Mouse (Mus musculus): ENCODE results near the gene Fam204a. TPM values are rescaled to one million over a fixed set of nuclear protein-coding genes. Genes with fewer than 3 reads are reported as not detected.

Fam204a gene
- total and polyA plus RNA-seq, 2 experiments from 2014 or later: 23.1 to 38.4 TPM

DNA sequence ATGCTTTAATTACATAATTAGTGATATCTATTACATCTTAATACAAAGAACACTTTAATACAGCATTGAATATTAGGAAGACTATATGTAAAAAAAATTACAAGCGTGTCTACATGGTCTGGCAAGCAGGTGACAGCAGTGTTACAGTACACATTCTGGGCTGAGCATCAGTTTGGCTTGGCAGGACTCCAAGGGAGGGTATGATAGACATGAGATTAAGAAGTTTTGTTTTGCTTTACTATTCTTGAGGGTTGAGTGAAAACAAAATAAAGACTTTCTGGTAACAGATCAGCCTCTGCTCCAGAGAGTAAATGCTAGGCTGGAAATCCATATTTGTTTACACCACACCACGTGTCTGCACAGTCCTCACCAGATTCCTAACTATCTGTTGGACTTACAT, 8.5 kb downstream of the Fam204a start:
- Histone ChIP-seq H3K36me3 (replicated peaks; ENCODE audit: control insufficient read depth, insufficient read depth, low read length) (peaks cover 12% of the 10 kb centered on the region), H3K27me3 (ENCODE audit: control insufficient read depth, insufficient read depth, low read length) (no peaks in the 10 kb centered on the region), H3K4me3 (ENCODE audit: low read depth, low read length) (no peak overlapping the region), H3K27ac (ENCODE audit: low read depth) (no peak overlapping the region), H3K4me1 (ENCODE audit: control insufficient read depth, insufficient read depth) (no peaks in the 10 kb centered on the region), H3K9me3 (replicated peaks; ENCODE audit: control insufficient read depth, low read length) (no peaks in the 10 kb centered on the region), H3K4me2 (ENCODE audit: low read depth, low read length) (no peak overlapping the region), H3K9ac (replicated peaks; ENCODE audit: low read depth, low read length) (no peak overlapping the region)
- ATAC-seq (ENCODE audit: insufficient read depth, low read depth) (no peak), DNase-seq (ENCODE audit: low spot score) (no peak)
- WGBS: 51% methylated on average over 2 of the region's 2 CpGs
- TF ChIP-seq CTCF (IDR thresholded peaks at IDR 0.05; ENCODE audit: low read depth): no peak
- no peak for TF ChIP-seq EP300 (IDR thresholded peaks at IDR 0.05; ENCODE audit: low read depth)

DNA sequence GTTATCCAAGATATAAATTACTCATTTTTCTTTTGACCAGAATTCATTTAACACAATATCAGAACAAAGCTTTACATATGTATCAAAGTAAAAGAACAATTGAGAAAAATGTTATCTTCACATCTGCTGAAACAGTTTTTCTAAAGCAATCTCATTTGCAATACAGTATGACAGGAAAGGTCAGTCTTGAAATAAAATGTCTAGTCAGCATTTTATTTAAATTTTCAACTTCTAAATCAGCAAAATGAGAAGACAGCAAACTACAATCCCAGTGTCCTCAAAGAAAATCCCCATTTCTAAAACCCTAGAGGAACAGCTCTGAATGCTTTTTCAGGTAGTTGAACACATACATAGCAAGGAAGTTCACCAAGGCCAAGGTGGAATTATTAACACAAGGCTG, 18.3 kb downstream of the Fam204a start:
- DNase-seq (ENCODE audit: low spot score) (no peak), ATAC-seq (ENCODE audit: insufficient read depth, low read depth) (no peak)
- Histone ChIP-seq H3K9me3 (replicated peaks; ENCODE audit: control insufficient read depth, low read length) (no peaks in the 10 kb centered on the region), H3K9ac (replicated peaks; ENCODE audit: low read depth, low read length) (no peak overlapping the region), H3K27ac (ENCODE audit: low read depth) (no peak overlapping the region), H3K4me3 (ENCODE audit: low read depth, low read length) (no peak overlapping the region), H3K36me3 (replicated peaks; ENCODE audit: control insufficient read depth, insufficient read depth, low read length) (peaks cover 24% of the 10 kb centered on the region), H3K4me2 (ENCODE audit: low read depth, low read length) (no peak overlapping the region), H3K27me3 (ENCODE audit: control insufficient read depth, insufficient read depth, low read length) (no peaks in the 10 kb centered on the region), H3K4me1 (ENCODE audit: control insufficient read depth, insufficient read depth) (no peaks in the 10 kb centered on the region)
- no peak for TF ChIP-seq EP300 (IDR thresholded peaks at IDR 0.05; ENCODE audit: low read depth)
- no peak for TF ChIP-seq CTCF (IDR thresholded peaks at IDR 0.05; ENCODE audit: low read depth)

DNA sequence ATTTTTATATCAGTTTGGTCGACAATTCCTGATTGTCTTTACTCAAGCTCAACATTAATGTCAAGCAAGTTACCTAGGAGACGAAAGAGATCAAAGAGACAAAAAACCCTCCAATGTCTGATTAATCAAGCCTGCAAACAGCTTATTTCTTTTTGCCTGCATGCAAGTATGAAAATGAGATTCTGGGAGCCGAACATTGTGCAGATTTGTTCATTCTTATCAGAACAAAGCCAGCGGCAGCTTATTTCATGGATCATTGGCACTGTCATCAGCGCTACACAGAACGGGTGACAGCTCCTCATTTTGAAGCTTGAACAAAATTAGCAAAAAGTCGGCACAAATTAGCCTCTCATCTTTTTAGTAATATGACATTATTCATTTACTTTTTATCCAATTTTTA, 22.3 kb downstream of the Fam204a start:
- H3K27me3 ChIP-seq (ENCODE audit: control insufficient read depth, insufficient read depth, low read length): no peaks in the 10 kb centered on the region
- no peak overlapping the region for H3K4me3 ChIP-seq (ENCODE audit: low read depth, low read length)
- H3K36me3 ChIP-seq (replicated peaks; ENCODE audit: control insufficient read depth, insufficient read depth, low read length): peaks cover 13% of the 10 kb centered on the region; the same call in 1 of the 2 replicates
- no peak overlapping the region for H3K4me2 ChIP-seq (ENCODE audit: low read depth, low read length)
- H3K9me3 ChIP-seq (replicated peaks; ENCODE audit: control insufficient read depth, low read length): no peaks in the 10 kb centered on the region
- DNase-seq (ENCODE audit: low spot score): no peak
- no peaks in the 10 kb centered on the region for H3K4me1 ChIP-seq (ENCODE audit: control insufficient read depth, insufficient read depth)
- no peak overlapping the region for H3K27ac ChIP-seq (ENCODE audit: low read depth)
- TF ChIP-seq CTCF (IDR thresholded peaks at IDR 0.05; ENCODE audit: low read depth): no peak
- no peak for TF ChIP-seq EP300 (IDR thresholded peaks at IDR 0.05; ENCODE audit: low read depth)
- 73% methylated on average over 7 of the region's 7 CpGs for WGBS
- no peak overlapping the region for H3K9ac ChIP-seq (replicated peaks; ENCODE audit: low read depth, low read length)
- no peak for ATAC-seq (ENCODE audit: insufficient read depth, low read depth)

DNA sequence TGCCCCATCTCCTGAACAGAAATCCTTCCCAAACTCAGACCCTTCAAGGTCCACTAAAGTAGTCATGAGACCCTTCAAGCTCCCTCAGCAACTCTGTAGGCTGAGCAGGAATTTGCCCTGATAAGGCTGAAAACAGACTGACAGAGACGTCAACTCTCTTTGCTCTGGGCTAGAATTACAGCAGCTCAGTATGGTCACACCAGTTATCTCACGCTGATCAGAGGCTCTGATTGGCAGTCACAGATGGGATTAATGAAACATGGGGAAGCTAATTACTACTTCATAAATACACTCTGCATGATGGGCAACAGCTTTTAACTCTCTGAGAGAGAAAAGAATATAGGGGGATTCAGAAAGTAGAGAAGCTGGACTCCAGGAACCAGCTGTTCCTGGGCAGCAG, 26.2 kb downstream of the Fam204a start:
- WGBS: 18% methylated on average over 2 of the region's 2 CpGs
- peaks cover 18% of the 10 kb centered on the region; the same call in 1 of the 2 replicates for H3K36me3 ChIP-seq (replicated peaks; ENCODE audit: control insufficient read depth, insufficient read depth, low read length)
- ATAC-seq (ENCODE audit: insufficient read depth, low read depth) (no peak), DNase-seq (ENCODE audit: low spot score) (no peak)
- no peak overlapping the region for H3K27ac ChIP-seq (ENCODE audit: low read depth)
- TF ChIP-seq CTCF (IDR thresholded peaks at IDR 0.05; ENCODE audit: low read depth) (no peak), EP300 (IDR thresholded peaks at IDR 0.05; ENCODE audit: low read depth) (no peak)
- H3K4me1 ChIP-seq (ENCODE audit: control insufficient read depth, insufficient read depth): peaks cover 6% of the 10 kb centered on the region; the same call in 1 of the 2 replicates
- no peak overlapping the region for H3K9ac ChIP-seq (replicated peaks; ENCODE audit: low read depth, low read length)
- no peaks in the 10 kb centered on the region for H3K27me3 ChIP-seq (ENCODE audit: control insufficient read depth, insufficient read depth, low read length)
- no peak overlapping the region for H3K4me3 ChIP-seq (ENCODE audit: low read depth, low read length)
- no peak overlapping the region for H3K4me2 ChIP-seq (ENCODE audit: low read depth, low read length)
- no peaks in the 10 kb centered on the region for H3K9me3 ChIP-seq (replicated peaks; ENCODE audit: control insufficient read depth, low read length)

DNA sequence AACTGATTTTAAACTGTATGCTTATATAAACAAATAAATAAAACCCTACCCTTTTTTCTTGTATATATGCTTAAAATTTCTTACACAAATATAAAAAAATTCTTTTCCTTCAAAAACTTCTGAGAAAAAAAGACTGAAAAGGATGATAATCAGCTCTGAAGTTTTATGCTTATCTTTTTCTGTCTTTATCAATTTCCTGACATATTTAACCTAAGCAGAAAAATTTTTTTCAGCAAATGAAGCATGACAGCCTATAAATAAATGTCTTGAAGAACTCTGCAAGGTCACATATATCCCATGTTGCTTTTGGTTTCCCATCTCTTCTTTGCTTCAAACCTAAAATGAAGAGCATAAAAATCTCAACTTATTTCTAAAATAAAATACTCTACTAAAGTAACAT, 27.3 kb downstream of the Fam204a start:
- Histone ChIP-seq H3K9me3 (replicated peaks; ENCODE audit: control insufficient read depth, low read length) (no peaks in the 10 kb centered on the region), H3K4me3 (ENCODE audit: low read depth, low read length) (no peak overlapping the region), H3K9ac (replicated peaks; ENCODE audit: low read depth, low read length) (no peak overlapping the region), H3K36me3 (replicated peaks; ENCODE audit: control insufficient read depth, insufficient read depth, low read length) (peaks cover 24% of the 10 kb centered on the region), H3K4me2 (ENCODE audit: low read depth, low read length) (no peak overlapping the region), H3K27ac (ENCODE audit: low read depth) (no peak overlapping the region), H3K27me3 (ENCODE audit: control insufficient read depth, insufficient read depth, low read length) (no peaks in the 10 kb centered on the region), H3K4me1 (ENCODE audit: control insufficient read depth, insufficient read depth) (peaks cover 6% of the 10 kb centered on the region; the same call in 1 of the 2 replicates)
- TF ChIP-seq CTCF (IDR thresholded peaks at IDR 0.05; ENCODE audit: low read depth): no peak
- no peak for TF ChIP-seq EP300 (IDR thresholded peaks at IDR 0.05; ENCODE audit: low read depth)
- ATAC-seq (ENCODE audit: insufficient read depth, low read depth) (no peak), DNase-seq (ENCODE audit: low spot score) (no peak)

DNA sequence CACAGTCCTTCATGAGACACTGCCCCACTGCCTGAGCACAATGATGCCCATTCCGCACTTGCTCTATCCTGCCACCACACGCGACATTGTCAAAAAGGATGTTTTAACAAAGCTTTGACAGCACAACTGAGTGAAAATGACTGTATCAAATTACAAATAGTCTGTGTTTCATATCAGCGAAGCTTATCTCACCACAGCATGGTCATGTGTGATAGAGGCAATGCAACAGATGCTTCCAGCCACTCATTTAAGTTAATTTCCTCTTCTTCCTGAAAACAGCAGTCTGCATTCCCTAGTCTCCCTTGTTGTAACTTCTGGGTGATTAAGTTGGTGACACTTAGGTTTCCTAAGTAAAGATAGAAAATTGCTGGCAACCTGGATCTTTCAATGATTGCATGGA, 33.7 kb downstream of the Fam204a start:
- Histone ChIP-seq H3K36me3 (replicated peaks; ENCODE audit: control insufficient read depth, insufficient read depth, low read length) (peaks cover 13% of the 10 kb centered on the region), H3K4me1 (ENCODE audit: control insufficient read depth, insufficient read depth) (peaks cover 6% of the 10 kb centered on the region; the same call in 1 of the 2 replicates), H3K9me3 (replicated peaks; ENCODE audit: control insufficient read depth, low read length) (no peaks in the 10 kb centered on the region), H3K27ac (ENCODE audit: low read depth) (no peak overlapping the region), H3K4me3 (ENCODE audit: low read depth, low read length) (no peak overlapping the region), H3K27me3 (ENCODE audit: control insufficient read depth, insufficient read depth, low read length) (no peaks in the 10 kb centered on the region), H3K9ac (replicated peaks; ENCODE audit: low read depth, low read length) (no peak overlapping the region), H3K4me2 (ENCODE audit: low read depth, low read length) (no peak overlapping the region)
- TF ChIP-seq EP300 (IDR thresholded peaks at IDR 0.05; ENCODE audit: low read depth) (no peak), CTCF (IDR thresholded peaks at IDR 0.05; ENCODE audit: low read depth) (no peak)
- 71% methylated on average over 4 of the region's 4 CpGs for WGBS
- no peak for DNase-seq (ENCODE audit: low spot score)
- no peak for ATAC-seq (ENCODE audit: insufficient read depth, low read depth)
